Comparison of ENCODE assay signal across 27 mouse cellular contexts in genomic region chr10:89565301-89566022, GRCm38 (mm10). TPM values are rescaled to one million over a fixed set of nuclear protein-coding genes. Genes with fewer than 3 reads are reported as not detected.
"Had no signal": no experiment of that assay in that cellular context is flagged by ENCODE, and none has a peak within 500 bp of the region (broad histone marks: within the 10 kb centered on the region; RNA-seq: fewer than 3 reads in every experiment).

No protein-coding gene starts in this region.

- H3K27me3 ChIP-seq: forebrain, embryonic 15.5 days; heart, embryonic 13.5 days; heart, embryonic 15.5 days; hindbrain, embryonic 13.5 days; hindbrain, embryonic 15.5 days; limb, embryonic 12.5 days; liver, embryonic 13.5 days; liver, embryonic 15.5 days had no signal

- H3K9me3 ChIP-seq: forebrain, embryonic 15.5 days; heart, embryonic 10.5 days; heart, embryonic 15.5 days; hindbrain, embryonic 13.5 days; hindbrain, embryonic 15.5 days; limb, embryonic 10.5 days; limb, embryonic 12.5 days; liver, embryonic 15.5 days had no signal

- DNase-seq: forebrain, postnatal 0 days; gastrocnemius, postnatal 14 days; gastrocnemius, postnatal 36 days; heart, adult 18-20 months; heart, postnatal 14 days; heart, postnatal 36 days; kidney, adult 11 months; kidney, postnatal 10 days; liver, embryonic 13.5 days had no signal

- H3K36me3 ChIP-seq: forebrain, embryonic 15.5 days; heart, embryonic 10.5 days; heart, embryonic 13.5 days; heart, embryonic 15.5 days; hindbrain, embryonic 13.5 days; hindbrain, embryonic 15.5 days; limb, embryonic 10.5 days; limb, embryonic 12.5 days; liver, embryonic 13.5 days; liver, embryonic 15.5 days had no signal

- H3K4me1 ChIP-seq: forebrain, embryonic 15.5 days; heart, embryonic 10.5 days; heart, embryonic 13.5 days; heart, embryonic 15.5 days; hindbrain, embryonic 13.5 days; hindbrain, embryonic 15.5 days; limb, embryonic 10.5 days; limb, embryonic 12.5 days; liver, embryonic 13.5 days; liver, embryonic 15.5 days had no signal

- H3K4me3 ChIP-seq: forebrain, embryonic 15.5 days; heart, embryonic 10.5 days; heart, embryonic 13.5 days; heart, embryonic 15.5 days; hindbrain, embryonic 13.5 days; hindbrain, embryonic 15.5 days; left cerebral cortex, adult 2 months; limb, embryonic 10.5 days; limb, embryonic 12.5 days; liver, embryonic 13.5 days; liver, embryonic 15.5 days had no signal

- H3K9ac ChIP-seq: forebrain, embryonic 15.5 days; forebrain, postnatal 0 days; heart, embryonic 13.5 days; heart, embryonic 15.5 days; hindbrain, embryonic 13.5 days; hindbrain, embryonic 15.5 days; limb, embryonic 12.5 days; liver, embryonic 13.5 days; liver, embryonic 15.5 days had no signal

- H3K4me2 ChIP-seq: forebrain, embryonic 15.5 days; heart, embryonic 13.5 days; heart, embryonic 15.5 days; hindbrain, embryonic 13.5 days; hindbrain, embryonic 15.5 days; limb, embryonic 12.5 days; liver, embryonic 13.5 days; liver, embryonic 15.5 days had no signal

- H3K27ac ChIP-seq: forebrain, embryonic 15.5 days; heart, embryonic 10.5 days; heart, embryonic 13.5 days; heart, embryonic 15.5 days; hindbrain, embryonic 13.5 days; hindbrain, embryonic 15.5 days; hindbrain, postnatal 0 days; left cerebral cortex, adult 2 months; limb, embryonic 10.5 days; limb, embryonic 12.5 days; liver, embryonic 13.5 days; liver, embryonic 15.5 days had no signal

- ATAC-seq: forebrain, embryonic 15.5 days; forebrain, postnatal 0 days; hindbrain, postnatal 0 days had no signal

RNA-seq across cellular contexts. Expression of gene Nr1h4, which starts 32.1 kb away (rescaled TPM):
- total RNA-seq: forebrain, postnatal 0 days; gastrocnemius, postnatal 14 days; gastrocnemius, postnatal 36 days; hematopoietic stem cell, adult 5-6 weeks; hindbrain, postnatal 0 days; left cerebral cortex, adult 2 months; left cerebral cortex, postnatal 36 days had no signal
- polyA plus RNA-seq: forebrain, postnatal 0 days; hindbrain, embryonic 11.5 days; hindbrain, embryonic 13.5 days; hindbrain, embryonic 15.5 days; limb, embryonic 10.5 days; limb, embryonic 12.5 days had no signal

RNA-seq across cellular contexts. Expression of gene Slc17a8, which starts 55.6 kb away (rescaled TPM):
- total RNA-seq: gastrocnemius, adult 8-10 months; gastrocnemius, postnatal 36 days; heart, adult 18-20 months; heart, adult 8-10 months; heart, postnatal 36 days; hematopoietic stem cell, adult 5-6 weeks had no signal
- polyA plus RNA-seq: heart, postnatal 0 days; intestine, embryonic 14.5 days; limb, embryonic 10.5 days; limb, embryonic 12.5 days had no signal
